Mouse (Mus musculus) frontal cortex, postnatal 10 days (tissue): ENCODE measurements at regions not wholly inside any gene's neighbourhood (a gene's known extent, or its start where the extent isn't known, plus 50 kb on each side); places are given as distances from the start of the nearest gene placed in this dataset.

ENCODE experiments used
- DNase-seq, 2 experiments: peaks; one replicate each; pipeline ENCODE4 v3.0.0; 2022; ENCODE audit warnings: low spot score in 2 of 2, mixed read lengths in 1 of 2

DNA sequence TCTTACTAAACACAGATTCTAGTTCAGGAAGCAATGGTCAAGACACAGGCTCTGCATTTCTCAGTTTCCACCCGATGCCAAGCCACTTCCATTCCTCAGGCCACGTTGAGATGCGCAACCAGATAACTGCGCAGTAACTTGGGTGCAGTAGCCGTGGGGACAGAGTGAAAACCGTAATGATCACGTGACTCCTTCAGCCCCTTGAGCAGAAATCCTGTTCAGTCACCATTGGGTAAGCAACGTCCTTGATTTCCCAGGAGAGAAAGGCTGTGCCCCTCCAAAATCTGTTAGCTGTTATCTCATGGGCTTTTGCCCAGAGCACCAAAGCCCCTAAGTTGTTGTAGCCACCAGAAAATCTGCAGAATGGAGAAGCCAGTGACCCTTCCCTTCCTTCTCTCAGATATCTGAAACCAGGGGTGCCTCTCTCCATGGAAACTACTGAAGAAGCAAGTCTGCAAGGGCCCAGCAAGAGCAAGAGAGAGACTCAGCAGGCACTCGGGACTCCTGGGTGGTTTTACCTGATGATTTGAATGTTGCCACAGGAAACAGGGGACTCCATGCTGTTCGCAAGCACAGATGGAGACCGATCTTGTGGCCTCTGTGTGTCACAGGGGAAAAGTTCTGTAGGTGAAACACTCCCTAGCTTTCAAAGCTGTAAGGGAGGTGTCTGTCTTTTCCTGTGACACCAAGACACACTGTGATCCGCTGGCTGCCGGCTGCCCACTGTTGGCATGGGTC lies 126.7 kb downstream of the Lmo4 start:
- DNase-seq = no peak

DNA sequence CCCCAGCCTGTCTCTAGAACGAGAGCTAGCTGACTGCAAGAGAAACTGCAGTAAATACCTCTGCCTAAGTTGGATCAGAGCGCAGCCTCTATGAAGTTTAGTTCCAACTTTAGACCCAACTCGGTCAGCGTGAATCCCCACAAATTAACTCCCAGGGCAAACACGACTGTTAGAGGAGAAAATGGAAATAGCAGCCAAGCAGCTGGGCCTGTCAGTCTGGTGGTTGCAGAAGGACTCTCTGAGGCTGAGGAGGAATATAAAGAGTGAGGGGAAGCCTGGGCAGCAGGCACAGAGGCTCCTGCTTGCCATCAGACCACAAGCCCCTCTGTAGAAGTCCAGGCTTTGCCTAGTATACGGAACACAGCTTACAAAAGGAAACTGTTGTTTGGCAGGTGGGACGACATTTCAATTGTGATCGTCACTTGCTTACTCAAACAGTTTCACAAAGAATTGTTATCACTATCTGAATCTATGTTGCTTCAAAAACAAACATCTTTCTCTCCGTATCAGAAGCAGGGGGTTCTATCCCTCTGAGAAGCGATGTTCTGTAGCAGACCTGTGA lies 135.0 kb downstream of the Lmo4 start:
- DNase-seq = no peak

DNA sequence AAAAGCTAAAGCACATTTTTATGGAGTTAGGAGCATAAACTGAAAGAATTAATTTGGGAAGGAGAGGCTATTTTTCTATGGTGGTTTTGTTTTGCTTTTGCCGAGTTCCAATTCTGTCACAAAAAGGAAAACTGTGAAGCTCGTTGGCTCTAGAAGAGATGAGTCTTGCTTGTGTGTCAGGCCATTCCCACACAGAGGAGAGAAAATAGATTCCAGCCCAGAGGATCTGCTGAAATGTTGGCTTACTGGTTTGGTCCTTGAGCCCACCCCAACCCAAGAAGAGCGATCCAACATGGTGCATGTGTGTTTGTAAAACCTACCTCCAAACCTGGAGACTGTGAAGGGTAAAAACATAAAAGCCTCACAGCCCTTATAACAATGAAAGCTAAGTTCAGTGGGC lies 138.0 kb downstream of the Lmo4 start:
- no peak for DNase-seq

DNA sequence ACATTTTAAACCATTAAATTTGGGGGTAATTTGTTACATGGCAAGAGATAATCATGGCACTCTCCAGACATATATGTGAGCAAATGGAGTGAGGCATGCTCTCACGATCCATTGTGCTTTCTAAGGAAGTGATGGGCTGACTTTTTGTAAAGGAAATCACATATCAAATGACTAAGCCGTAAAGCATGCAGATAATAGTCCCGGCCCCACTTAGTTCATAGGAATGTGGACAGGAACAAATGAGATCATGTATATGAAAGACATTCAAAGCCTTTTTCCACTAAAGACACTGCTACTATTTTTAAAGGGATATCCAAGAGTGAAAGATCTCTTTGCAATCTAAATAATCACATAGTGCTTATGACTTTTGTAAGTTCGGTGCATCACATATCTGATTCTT lies 146.9 kb downstream of the Lmo4 start:
- DNase-seq = no peak

DNA sequence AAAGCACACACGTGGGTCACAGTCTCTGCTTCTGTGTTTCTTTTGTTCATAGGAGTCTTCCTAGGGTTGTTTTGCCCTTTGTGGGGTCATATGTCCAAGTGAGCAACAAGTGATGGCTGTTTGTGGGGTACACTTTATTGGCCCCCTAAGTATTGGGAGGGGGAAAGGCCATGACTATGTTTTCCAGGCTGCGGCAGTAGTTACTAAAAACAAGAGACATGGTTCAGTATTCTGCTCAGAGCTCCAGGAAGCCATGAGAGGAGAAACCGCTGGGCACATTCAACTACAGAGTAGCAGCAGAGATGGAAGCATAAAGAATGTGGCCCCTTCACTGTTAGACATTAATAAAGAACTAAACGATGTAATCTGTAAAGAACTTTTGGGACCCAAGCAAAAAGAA lies 154.7 kb downstream of the Lmo4 start:
- no peak for DNase-seq

DNA sequence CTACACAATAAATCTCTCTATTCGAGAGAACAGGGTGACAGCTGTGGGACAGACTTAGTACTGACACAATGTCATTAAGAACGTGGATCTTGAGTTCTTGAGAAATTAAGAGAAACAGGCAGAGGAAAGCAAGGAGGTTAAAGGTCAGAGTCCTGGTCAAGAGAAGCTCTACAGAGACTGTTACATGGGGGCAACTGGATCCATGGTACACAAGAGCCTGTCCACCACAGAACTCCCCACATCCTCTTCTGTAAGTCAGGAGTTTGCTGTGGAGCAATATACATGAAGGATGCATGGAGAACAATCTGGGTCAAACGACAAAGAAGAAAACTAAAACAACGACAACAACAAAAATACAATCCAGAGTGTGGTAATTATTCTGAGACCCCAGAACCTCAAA lies 155.8 kb downstream of the Lmo4 start:
- no peak for DNase-seq

DNA sequence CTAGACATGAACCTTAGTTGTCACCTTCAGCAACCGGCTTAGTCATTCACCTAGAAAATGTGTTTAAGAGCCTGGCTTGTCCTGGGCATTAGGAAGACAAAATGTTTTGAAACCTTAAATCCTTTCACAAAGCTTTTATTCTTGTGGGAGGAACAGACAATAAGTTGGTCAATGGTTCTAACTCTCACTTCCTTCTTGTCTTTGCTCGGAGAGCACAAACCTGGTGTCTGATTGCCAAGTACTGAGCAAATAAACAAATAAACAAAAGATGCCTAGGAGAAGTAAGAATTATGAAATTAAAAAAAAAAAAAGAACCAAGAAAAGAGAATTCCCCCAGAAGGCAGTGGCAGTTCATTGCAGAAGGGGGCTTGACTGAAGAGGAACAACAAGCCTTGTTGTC lies 160.7 kb downstream of the Lmo4 start:
- no peak for DNase-seq

DNA sequence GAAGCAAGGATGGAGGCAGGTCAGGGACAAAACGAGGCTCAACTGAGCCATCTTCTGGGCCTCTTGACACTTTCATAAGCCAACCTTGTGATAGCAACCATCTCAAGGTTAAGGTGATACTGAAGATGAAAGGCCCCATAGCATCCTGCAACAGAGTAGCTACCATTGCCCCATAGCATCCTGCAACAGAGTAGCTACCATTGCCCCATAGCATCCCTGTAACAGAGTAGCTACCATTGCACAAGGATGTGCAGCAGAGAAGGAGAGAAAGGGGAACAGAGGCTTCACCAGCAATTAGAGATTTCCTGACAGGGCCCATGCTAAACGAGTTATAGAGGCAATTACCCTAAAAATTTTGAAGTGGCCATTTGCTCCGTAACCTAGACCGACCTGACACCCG lies 163.2 kb downstream of the Lmo4 start:
- DNase-seq = no peak

DNA sequence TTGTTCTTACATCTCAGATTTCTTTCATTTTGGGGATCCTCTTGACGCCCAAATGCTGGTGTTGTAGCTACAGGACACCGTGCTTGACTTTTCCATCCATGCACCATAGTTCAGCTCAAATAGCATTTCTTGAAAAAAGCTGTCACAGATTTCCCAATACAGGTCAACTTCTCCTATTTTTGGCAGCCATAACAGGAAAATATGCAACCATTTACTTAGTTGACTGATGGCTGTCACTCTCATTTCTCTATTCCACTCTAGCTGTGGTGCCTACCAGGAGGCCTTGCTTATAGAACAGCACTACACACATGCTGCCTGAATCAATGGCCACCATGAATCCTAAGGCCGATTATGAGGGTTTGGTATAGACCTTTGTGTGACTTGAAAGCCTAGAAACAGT lies 165.5 kb downstream of the Lmo4 start:
- DNase-seq = no peak

DNA sequence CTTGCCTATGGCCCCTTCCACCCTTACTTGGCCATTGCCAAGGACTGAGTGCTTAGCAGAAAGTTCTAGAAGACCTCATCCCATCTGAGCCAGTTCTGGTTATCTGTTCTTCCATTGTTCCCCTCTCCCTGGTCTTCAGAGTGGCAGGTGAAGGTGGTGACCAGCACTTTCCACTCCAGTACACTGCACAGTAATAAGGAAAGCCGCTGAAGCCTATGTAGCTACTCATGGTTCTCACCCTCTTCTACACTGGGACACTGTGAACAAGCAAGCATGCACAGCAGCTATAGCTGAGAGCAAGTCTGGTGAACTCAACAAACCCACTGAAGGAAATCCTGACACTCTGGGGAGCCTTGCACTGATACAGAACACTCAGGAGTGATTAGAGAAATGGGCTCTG lies 175.4 kb downstream of the Lmo4 start:
- DNase-seq = no peak

DNA sequence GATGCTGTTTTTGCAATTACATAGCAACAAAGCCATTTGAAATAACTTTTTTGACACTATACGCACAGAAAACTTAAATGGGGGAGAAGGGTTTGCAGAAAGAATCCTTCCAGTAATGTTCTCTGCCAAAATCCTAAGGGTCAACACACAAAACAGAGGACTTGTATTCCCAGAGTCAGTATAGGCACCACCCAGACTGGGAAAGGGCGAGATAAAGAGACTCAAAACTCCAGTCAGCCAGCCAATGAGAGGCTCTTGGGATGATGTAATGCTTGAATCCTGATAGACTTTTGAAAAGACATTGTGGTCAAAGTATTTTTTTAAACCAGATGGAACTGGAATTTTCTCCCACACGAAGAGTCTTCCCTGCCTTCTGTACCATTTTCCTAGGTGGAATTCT lies 175.9 kb downstream of the Lmo4 start:
- no peak for DNase-seq

DNA sequence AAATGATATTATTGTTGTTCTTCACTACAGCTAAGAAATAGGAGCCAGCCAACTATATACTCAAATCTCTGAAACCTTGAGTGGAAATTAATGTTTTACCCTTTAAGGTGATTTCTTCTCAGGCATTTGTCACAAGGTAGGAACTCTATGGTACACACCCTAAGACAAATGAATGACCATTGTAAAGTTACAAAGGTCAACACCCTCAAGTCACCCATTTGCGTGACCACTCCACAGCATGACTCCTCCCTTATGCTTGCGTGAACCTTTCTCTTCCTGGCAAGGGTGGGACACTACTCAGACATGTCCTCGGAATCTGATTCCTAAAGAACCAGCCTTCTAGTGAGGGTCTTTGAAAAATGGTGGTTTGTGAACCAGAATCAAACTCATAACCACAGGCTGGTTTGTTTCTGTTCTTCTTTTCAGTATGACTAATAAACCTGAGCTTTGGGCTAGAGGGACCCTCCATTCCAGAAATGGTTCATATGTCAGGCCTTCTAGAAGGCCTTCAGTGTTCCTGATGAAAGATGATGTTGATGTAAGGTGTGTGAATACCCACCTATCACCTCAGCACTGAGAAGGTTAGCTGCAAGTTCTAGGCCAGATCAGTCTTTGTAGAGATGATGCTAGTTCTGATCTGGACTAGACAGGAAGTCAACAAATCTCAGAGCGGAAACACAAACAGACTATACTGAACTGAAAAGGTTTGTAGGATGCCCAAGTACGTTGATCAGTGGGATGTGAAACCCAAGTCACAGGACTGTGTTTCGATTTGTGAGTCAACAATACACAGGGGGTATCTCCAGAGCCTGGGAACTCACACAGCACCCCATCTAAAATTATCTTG lies 177.7 kb downstream of the Lmo4 start:
- DNase-seq = no peak

DNA sequence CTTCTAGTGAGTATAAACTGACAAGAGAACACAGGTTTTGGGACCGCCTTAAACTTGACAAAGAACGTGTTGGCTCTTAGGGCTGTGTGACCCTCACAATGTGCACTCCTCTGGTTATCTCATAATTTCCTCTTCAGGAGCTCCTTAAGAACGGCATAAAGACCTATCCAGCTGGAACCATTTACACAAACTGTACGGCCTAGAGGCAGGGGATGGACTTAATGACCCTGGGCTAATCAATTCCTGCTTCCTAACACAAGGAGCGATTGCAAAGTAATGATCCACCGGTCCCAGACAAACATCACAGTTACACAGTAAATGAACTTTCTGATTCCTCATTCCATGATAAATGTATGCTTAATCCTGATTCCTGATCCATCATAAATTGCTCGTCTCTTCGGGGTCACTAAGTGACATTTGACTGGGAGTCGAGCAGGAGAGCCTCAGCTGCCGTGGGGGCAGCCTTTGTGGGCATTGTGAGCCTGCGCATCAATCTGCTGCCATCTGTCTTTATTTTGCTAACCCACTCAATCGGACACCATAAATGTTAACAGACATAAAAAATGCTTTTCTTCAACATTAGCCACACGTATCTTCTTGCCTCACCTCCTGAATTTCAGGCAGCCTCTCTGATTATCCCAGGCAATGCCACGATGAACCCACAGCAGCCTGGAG lies 179.4 kb downstream of the Lmo4 start:
- no peak for DNase-seq

DNA sequence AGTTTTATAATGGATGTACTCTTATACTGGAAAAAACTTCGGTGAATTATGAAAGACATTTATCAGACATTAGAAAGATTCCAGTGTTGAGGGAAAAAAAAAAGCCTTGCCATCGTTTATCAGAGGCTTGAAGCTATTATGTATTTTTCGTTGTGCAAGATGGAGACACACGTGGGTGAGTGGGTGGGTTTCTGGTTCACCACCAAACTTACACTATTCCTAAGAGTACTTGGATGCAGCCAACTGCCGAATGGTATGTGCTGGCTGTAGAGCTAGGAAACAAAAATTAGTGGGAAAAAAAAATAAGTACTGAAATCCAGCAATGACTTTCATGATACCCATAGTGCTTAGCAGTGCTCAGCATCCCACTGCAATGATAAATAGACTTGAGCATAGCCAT lies 180.8 kb downstream of the Lmo4 start:
- DNase-seq = no peak

DNA sequence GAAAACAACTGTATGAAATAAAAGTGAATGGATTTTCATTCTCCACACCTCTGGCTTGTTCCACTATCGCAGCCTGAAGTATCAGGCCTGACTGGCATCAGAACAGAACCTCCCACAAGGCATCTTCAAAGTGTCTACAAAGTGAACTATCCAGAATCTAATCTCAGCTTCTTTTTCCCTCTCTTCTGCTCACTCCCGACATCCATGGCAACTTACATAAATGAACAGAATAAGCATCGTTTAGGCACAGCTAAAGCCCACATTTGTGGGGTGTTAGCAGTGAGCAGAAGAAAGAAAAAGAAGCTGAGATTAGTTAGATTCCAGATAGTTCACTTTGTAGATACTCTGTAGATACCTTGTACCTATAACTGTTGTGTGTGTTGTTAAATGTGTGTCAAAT lies 182.0 kb downstream of the Lmo4 start:
- DNase-seq = no peak

DNA sequence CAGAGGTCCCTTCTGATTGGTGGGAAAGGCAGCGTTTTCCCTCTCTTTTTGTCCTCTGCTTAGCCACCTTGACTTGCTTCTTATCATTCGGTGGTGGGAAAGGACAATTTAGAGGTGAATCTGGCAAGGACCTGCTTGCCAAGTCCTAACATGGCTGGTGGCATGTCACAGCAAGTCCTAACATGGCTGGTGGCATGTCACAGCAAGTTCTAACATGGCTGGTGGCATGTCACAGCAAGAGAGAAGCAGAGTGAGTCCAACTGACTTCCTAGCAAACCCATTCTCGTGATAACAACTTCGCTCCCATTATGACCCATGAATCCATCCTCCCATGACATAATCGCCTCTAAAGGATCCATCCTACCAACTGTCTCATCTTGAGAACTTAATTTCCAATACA lies 183.1 kb downstream of the Lmo4 start:
- DNase-seq = no peak

DNA sequence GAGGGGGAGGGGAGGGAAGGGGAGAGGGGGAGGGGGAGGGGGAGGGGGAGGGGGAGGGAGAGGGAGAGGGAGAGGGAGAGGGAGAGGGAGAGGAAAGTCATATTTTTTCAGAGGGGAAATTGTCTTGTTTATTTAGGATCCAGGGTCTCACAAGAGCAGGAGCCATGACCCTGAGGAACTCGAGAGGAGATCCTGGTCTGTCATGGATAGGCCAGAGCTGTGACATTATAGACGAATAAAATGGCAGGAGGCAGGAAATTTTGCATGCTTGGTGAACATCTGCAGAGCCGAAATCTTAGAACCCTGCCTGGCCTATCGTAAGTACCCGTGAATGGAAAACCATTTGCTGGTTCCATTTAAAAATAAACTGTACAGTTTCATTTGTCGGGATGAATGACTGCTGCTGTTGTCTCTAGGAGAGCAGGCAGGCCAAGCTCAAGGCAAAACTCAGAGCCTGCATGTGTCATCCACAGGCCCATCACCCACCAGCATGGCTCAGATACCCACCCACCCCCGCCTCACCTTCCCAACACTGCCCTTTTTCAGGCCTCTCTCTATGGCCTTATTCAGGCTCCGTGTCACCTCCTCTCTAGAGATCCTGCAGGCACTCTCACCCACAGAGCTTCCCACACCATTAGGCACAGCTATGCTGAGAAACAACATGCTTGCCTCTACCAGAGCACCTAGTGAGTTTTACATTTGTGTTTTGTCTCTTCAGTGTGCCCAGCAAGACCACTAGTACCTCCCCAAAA lies 184.7 kb downstream of the Lmo4 start:
- DNase-seq = no peak

DNA sequence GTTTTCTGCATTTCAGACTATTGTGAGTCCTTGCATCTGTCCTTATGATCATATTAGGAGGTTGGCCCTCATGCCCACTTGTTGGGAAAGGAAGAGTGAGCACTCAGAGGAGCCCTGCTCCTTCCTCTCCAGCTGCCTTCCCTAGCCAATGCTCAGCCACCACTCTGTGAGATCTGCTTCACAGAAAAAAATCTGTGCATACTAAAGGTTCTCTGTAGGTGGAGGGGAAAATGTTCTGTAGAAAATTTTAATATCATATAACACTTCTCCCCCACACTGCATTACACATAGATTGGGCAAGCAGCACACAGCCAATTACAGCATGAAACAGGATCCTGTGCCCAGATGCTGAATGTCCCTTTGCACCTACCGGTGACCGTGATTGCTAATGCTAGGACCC lies 185.7 kb downstream of the Lmo4 start:
- no peak for DNase-seq

DNA sequence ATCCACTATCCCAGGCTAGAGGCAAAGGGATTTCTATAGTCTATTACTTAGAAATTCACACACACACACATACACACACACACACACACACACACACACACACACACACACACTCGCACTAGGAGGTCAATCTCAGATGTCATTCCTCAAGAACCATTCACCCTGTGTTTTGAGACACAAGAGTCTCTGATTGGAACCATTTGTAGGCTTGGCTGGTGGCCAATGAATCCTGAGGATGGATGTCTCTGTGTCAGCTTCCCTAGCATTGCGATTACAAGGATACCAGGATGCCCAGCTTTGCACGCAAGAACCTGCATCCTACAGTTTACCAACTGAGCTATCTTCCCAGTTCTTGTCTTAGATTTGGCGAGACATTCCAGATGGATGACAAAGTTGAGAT lies 186.5 kb downstream of the Lmo4 start:
- no peak for DNase-seq

DNA sequence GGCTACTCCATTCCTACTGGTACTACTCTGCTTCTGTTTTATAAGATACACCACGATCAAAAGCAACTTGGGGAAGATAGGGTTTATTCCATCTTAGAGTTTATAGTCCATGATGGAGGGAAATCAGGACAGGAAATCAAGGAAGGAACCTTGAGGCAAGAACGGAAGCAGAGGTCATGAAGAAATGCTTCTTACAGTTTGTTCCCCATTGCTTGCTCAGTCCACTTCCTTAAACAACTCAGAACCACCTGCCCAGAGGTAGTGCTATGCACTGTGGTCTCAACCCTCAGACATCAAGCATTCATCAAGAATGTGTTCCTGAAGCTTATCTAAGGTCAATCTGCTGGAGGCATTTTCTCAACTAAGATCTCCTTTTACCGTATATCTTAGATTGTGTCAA lies 189.8 kb downstream of the Lmo4 start:
- DNase-seq = no peak

DNA sequence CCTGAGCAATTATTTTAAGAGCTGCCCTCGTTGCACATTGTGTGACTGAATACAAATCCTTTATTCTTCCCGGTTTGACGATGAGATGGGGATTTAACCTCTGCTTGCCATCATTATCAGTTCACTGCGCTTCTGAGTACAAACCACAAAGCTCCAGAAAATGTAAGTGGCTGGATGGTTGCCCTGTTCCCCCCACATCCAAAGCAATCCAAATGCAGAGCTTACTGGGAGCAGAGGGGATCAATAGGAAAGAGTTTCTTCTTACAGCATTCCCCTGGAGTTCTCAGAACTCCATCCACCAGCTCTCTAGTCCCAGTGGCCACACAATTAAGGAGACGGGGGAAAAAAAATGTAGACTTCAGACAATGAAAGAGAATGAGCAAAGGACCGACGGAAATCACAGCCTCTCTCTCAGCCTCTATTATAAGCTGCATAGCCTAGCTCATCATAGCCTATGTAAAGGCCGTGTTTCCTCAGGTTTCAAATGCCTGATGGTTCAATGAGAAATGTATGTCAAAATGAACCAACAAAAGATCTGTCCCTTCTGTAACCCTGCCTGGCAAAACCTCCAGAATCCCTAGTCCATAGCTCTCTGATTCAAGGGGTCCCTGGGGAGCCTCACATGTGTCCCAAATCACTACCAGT lies 191.4 kb downstream of the Lmo4 start:
- no peak for DNase-seq
